Mouse (Mus musculus) midbrain, embryonic 16.5 days (tissue): ENCODE data around the gene Sf3a1. TPM values are rescaled to one million over a fixed set of nuclear protein-coding genes. Genes with fewer than 3 reads are reported as not detected.

Experiments
- ATAC-seq: fragments of 200-750 bp; cut with Nextera tagmentation; 2 replicates; pipeline ENCODE4 v1.8.0; 2017; ENCODE audit warnings: moderate TSS enrichment
- H3K27ac ChIP-seq: fragments of 300-500 bp; sonication (generic); 2 replicates; pipeline ENCODE4 v1.5.1; 2014; ENCODE audit warnings: mild to moderate bottlenecking, low read length, mixed read lengths
- H3K27me3 ChIP-seq: fragments of 300-500 bp; sonication (generic); 2 replicates; pipeline ENCODE4 v1.6.1; 2014; ENCODE audit warnings: low read depth, low read length, mixed read lengths; ENCODE audit not compliant: control insufficient read depth, insufficient read depth
- H3K36me3 ChIP-seq: fragments of 300-500 bp; sonication (generic); 2 replicates; pipeline ENCODE4 v1.6.1; 2014; ENCODE audit warnings: mild to moderate bottlenecking, low read length, moderate library complexity, mixed read lengths; ENCODE audit not compliant: control insufficient read depth, insufficient read depth
- H3K4me1 ChIP-seq: fragments of 300-500 bp; sonication (generic); 2 replicates; pipeline ENCODE4 v1.6.1; 2014; ENCODE audit warnings: mild to moderate bottlenecking, low read length, mixed read lengths; ENCODE audit not compliant: control insufficient read depth, insufficient read depth
- H3K4me2 ChIP-seq: fragments of 300-500 bp; sonication (generic); 2 replicates; pipeline ENCODE4 v1.6.1; 2014; ENCODE audit warnings: mild to moderate bottlenecking, low read length, mixed read lengths
- H3K4me3 ChIP-seq: fragments of 300-500 bp; sonication (generic); 2 replicates; pipeline ENCODE4 v1.5.1; 2014; ENCODE audit warnings: low read depth, mild to moderate bottlenecking, low read length, moderate library complexity, mixed read lengths
- H3K9ac ChIP-seq: fragments of 300-500 bp; sonication (generic); 2 replicates; pipeline ENCODE4 v1.6.1; 2014; ENCODE audit warnings: low read depth, low read length, mixed read lengths
- H3K9me3 ChIP-seq: fragments of 300-500 bp; sonication (generic); replicated peaks from 2 replicates; pipeline ENCODE4 v1.6.1; 2014; ENCODE audit warnings: mild to moderate bottlenecking, low read length, mixed read lengths; ENCODE audit not compliant: control insufficient read depth, poor library complexity, severe bottlenecking
- WGBS: fragments of 180-500 bp; shearing (Covaris S2); extraction: QIAGEN DNeasy Blood & Tissue Kit; methylation state at CpG from one replicate; pipeline ENCODE4 v1.1.7; 2014; 5-methylcytosine and 5-hydroxymethylcytosine counted together
- polyA plus RNA-seq: library from polyadenylated mRNA; unstranded; fragments of >200 nt; fragmentation: Nextera tagmentation; extraction: Ambion mirVana; gene quantifications from 2 replicates; pipeline ENCODE4 v1.2.1, GENCODE M21; 2015

Gene Sf3a1
- polyA plus RNA-seq, 1 experiment from 2014 or later, result 53.8 TPM

- Histone ChIP-seq H3K9me3 (no peaks in the 10 kb centered on the region), H3K4me3 (peak overlapping the region; percentile 86), H3K27me3 (no peaks in the 10 kb centered on the region), H3K4me1 (peaks cover 13% of the 10 kb centered on the region), H3K9ac (peak overlapping the region; percentile 97), H3K27ac (no peak overlapping the region), H3K36me3 (no peaks in the 10 kb centered on the region; the same call in 1 of the 2 replicates), H3K4me2 (peak overlapping the region; percentile 96)
- WGBS, result 10% methylated on average over 9 of the region's 9 CpGs
- 0 out of 2 replicates have a peak, but pooled peaks have one; percentile 1 for ATAC-seq
Observed at GRCm38 (mm10) chr11:4187318-4187700, 27.2 kb downstream of the Sf3a1 start.

- Histone ChIP-seq H3K27me3 (no peaks in the 10 kb centered on the region), H3K27ac (no peak overlapping the region), H3K9ac (no peak overlapping the region), H3K4me3 (no peak overlapping the region), H3K4me1 (peaks cover 17% of the 10 kb centered on the region), H3K9me3 (no peaks in the 10 kb centered on the region), H3K36me3 (no peaks in the 10 kb centered on the region), H3K4me2 (no peak overlapping the region)
- ATAC-seq, result no peak
- WGBS, result 90% methylated on average over 6 of the region's 6 CpGs
Observed at GRCm38 (mm10) chr11:4189182-4189581, 29.0 kb downstream of the Sf3a1 start.

GRCm38 (mm10) chr11:4190677-4191076 lies 30.5 kb downstream of the Sf3a1 start:
- Histone ChIP-seq H3K36me3 (no peaks in the 10 kb centered on the region), H3K4me1 (peaks cover 17% of the 10 kb centered on the region), H3K27ac (no peak overlapping the region), H3K9ac (no peak overlapping the region), H3K9me3 (no peaks in the 10 kb centered on the region), H3K27me3 (no peaks in the 10 kb centered on the region), H3K4me3 (no peak overlapping the region), H3K4me2 (no peak overlapping the region)
- ATAC-seq, result no peak
- WGBS, result 81% methylated on average over 3 of the region's 3 CpGs

GRCm38 (mm10) chr11:4192757-4193156 lies 32.6 kb downstream of the Sf3a1 start:
- ATAC-seq, result no peak

GRCm38 (mm10) chr11:4193420-4193819 lies 33.3 kb downstream of the Sf3a1 start:
- Histone ChIP-seq H3K4me1 (peaks cover 4% of the 10 kb centered on the region), H3K36me3 (no peaks in the 10 kb centered on the region), H3K27me3 (no peaks in the 10 kb centered on the region), H3K4me2 (no peak overlapping the region), H3K9ac (no peak overlapping the region), H3K27ac (no peak overlapping the region), H3K4me3 (no peak overlapping the region), H3K9me3 (no peaks in the 10 kb centered on the region)
- ATAC-seq, result no peak

More at GRCm38 (mm10) chr11:4192757-4193156, 32.6 kb downstream of the Sf3a1 start:
- Histone ChIP-seq H3K9ac (no peak overlapping the region), H3K4me1 (peaks cover 11% of the 10 kb centered on the region), H3K27ac (no peak overlapping the region), H3K9me3 (no peaks in the 10 kb centered on the region), H3K27me3 (no peaks in the 10 kb centered on the region), H3K36me3 (no peaks in the 10 kb centered on the region), H3K4me3 (no peak overlapping the region), H3K4me2 (no peak overlapping the region)
- 85% methylated on average over 3 of the region's 3 CpGs for WGBS

- H3K4me2 ChIP-seq, result no peak overlapping the region
- no peak overlapping the region for H3K9ac ChIP-seq
- no peaks in the 10 kb centered on the region for H3K9me3 ChIP-seq
- H3K36me3 ChIP-seq, result no peaks in the 10 kb centered on the region
- H3K27me3 ChIP-seq, result no peaks in the 10 kb centered on the region
- no peak overlapping the region for H3K27ac ChIP-seq
- H3K4me3 ChIP-seq, result no peak overlapping the region
- peaks cover 4% of the 10 kb centered on the region; the same call in 1 of the 2 replicates for H3K4me1 ChIP-seq
- 84% methylated on average over 3 of the region's 3 CpGs for WGBS
- ATAC-seq, result no peak
Observed at GRCm38 (mm10) chr11:4195597-4196031, 35.5 kb downstream of the Sf3a1 start.

GRCm38 (mm10) chr11:4196636-4197035 lies 36.5 kb downstream of the Sf3a1 start:
- Histone ChIP-seq H3K27ac (no peak overlapping the region), H3K4me2 (no peak overlapping the region), H3K4me3 (no peak overlapping the region), H3K9me3 (no peaks in the 10 kb centered on the region), H3K4me1 (peaks cover 4% of the 10 kb centered on the region; the same call in 1 of the 2 replicates), H3K9ac (no peak overlapping the region), H3K27me3 (no peaks in the 10 kb centered on the region), H3K36me3 (no peaks in the 10 kb centered on the region)
- no peak for ATAC-seq
- WGBS, result 80% methylated on average over 8 of the region's 8 CpGs

- Histone ChIP-seq H3K9ac (no peak overlapping the region), H3K4me2 (no peak overlapping the region), H3K9me3 (no peaks in the 10 kb centered on the region), H3K4me3 (no peak overlapping the region), H3K36me3 (no peaks in the 10 kb centered on the region), H3K27me3 (no peaks in the 10 kb centered on the region), H3K27ac (no peak overlapping the region), H3K4me1 (peaks cover 2% of the 10 kb centered on the region; the same call in 1 of the 2 replicates)
- 61% methylated on average over 1 of the region's 1 CpGs for WGBS
- ATAC-seq, result no peak
Observed at GRCm38 (mm10) chr11:4197691-4198090, 37.5 kb downstream of the Sf3a1 start.

- WGBS, result 71% methylated on average over 11 of the region's 11 CpGs
- H3K9ac ChIP-seq, result no peak overlapping the region
- H3K9me3 ChIP-seq, result no peaks in the 10 kb centered on the region
- no peaks in the 10 kb centered on the region for H3K27me3 ChIP-seq
- H3K4me1 ChIP-seq, result no peaks in the 10 kb centered on the region
- H3K27ac ChIP-seq, result no peak overlapping the region
- no peak overlapping the region for H3K4me2 ChIP-seq
- H3K36me3 ChIP-seq, result peaks cover 4% of the 10 kb centered on the region; the same call in 1 of the 2 replicates
- H3K4me3 ChIP-seq, result no peak overlapping the region
- no peak for ATAC-seq
Observed at GRCm38 (mm10) chr11:4201981-4202700, 42.0 kb downstream of the Sf3a1 start.
